Mouse (Mus musculus) CD4-positive, CD25-positive, alpha-beta regulatory T cell, adult 9 weeks (primary cell): ENCODE results near the gene Yme1l1. TPM values are rescaled to one million over a fixed set of nuclear protein-coding genes. Genes with fewer than 3 reads are reported as not detected.

ENCODE experiments used
- polyA plus RNA-seq: library from polyadenylated mRNA; unstranded; fragments of 100-300 nt; shearing (Covaris generic); gene quantifications from one replicate; pipeline ENCODE4 v1.2.1, GENCODE M21; 2017

The Yme1l1 gene
- 87.4 TPM for polyA plus RNA-seq

DNA sequence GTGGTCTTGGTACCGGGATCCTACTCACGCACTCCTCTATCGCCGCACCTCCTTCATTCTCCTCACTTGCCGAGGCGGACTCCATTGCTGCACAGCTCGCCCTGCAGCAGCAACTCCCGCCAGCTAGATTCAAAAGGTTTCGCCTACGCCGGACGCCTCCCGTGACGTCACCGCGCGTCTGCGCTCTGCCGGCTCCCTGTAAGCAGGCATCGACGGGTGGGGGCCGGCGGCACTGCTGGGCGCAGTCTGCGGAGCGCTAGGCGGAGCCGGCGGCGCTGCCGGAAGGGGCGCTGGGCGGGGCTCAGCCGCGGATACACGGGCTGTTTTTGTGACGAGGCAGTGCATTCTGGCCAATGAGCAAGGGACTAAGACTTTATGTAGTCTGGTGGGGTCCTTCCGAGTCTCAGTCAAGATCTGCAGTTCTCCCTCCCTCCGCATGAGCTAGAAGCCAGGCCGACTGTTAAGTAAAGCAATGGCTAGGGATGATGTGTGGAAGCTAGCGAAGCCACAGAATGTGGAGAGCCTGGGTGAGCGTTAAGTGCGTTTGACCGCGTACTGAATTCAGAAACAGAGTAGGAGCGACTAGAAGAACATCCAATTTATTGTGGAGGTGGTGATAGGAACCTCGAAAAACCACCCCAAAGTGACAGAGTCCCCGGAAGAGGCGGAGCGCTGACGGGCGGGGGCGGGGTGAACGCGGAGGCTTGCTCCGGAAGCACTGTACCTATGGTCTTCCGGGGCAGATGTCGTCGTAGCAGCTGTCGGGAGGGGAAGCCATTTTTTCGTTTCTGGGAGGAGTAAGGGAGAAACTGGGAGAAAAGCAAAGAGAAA is at the start of gene Yme1l1, which contains the start of gene Mastl:
Gene Yme1l1, plus strand, starts transcription at position 593 of the 831 bp plus-strand sequence.
Gene Mastl, minus strand, starts transcription at position 248 of the 831 bp plus-strand sequence.

DNA sequence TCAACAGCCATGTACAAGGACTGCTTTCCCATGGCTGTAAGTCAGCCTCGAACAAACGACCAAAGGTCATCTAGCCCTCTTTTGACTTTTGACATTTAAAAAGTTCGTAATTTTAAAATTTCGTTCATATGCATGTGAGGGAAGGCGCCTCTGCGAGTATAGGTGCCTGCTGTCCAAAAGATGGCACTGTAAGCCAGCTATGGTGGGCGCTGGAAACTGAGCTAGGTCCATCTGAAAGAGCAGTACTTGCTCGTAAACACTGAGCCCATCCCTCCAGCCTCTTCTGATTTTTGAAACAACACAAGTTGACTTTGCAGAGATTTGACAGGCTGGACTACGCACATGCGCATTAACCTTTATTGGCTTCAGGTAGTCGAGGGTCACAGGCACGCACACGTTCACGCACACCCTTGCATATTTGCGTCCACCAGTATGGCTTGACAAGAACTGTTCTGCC is 50.9 kb downstream of the Yme1l1 start, which contains the start of gene 4931423N10Rik:
Gene 4931423N10Rik, plus strand, starts transcription at position 407 of the 457 bp plus-strand sequence.

Other genes with a start within 250 kb of the Yme1l1 start
- 176 TPM for gene Abi1, start 116.1 kb upstream of the Yme1l1 start, polyA plus RNA-seq
- 69.0 TPM for gene Acbd5, start 88.2 kb upstream of the Yme1l1 start, polyA plus RNA-seq
- 1.1 TPM for gene Mastl, start 345 bp upstream of the Yme1l1 start, polyA plus RNA-seq
- gene 4931423N10Rik, start 51.1 kb downstream of the Yme1l1 start, polyA plus RNA-seq = not detected
- not detected for gene Nxph2, start 164.9 kb downstream of the Yme1l1 start, polyA plus RNA-seq